Mouse (Mus musculus) limb, embryonic 11.5 days (tissue): ENCODE measurements at regions not wholly inside any gene's neighbourhood (a gene's known extent, or its start where the extent isn't known, plus 50 kb on each side); places are given as distances from the start of the nearest gene placed in this dataset.

ENCODE experiments used
- ATAC-seq: fragments of 200-750 bp; cut with Nextera tagmentation; 2 replicates; pipeline ENCODE4 v1.8.0; 2017; ENCODE audit warnings: low read depth; ENCODE audit not compliant: insufficient number of reproducible peaks, low FRiP score, low TSS enrichment
- DNase-seq: peaks from one replicate; pipeline ENCODE4 v3.0.0-alpha.2; 2015; ENCODE audit warnings: low spot score
- H3K27ac ChIP-seq: fragments of 300-500 bp; sonication (generic); replicated peaks from 2 replicates; pipeline ENCODE4 v1.5.1; 2014; ENCODE audit warnings: low read depth, mild to moderate bottlenecking, low read length
- H3K27me3 ChIP-seq: fragments of 300-500 bp; sonication (generic); 2 replicates; pipeline ENCODE4 v1.6.1; 2014; ENCODE audit warnings: mild to moderate bottlenecking, low read length, mixed read lengths; ENCODE audit not compliant: control insufficient read depth, insufficient read depth
- H3K36me3 ChIP-seq: fragments of 300-500 bp; sonication (generic); 2 replicates; pipeline ENCODE4 v1.6.1; 2014; ENCODE audit warnings: mild to moderate bottlenecking, low read length, moderate library complexity, mixed read lengths; ENCODE audit not compliant: control insufficient read depth, insufficient read depth
- H3K4me1 ChIP-seq: fragments of 300-500 bp; sonication (generic); 2 replicates; pipeline ENCODE4 v1.6.1; 2014; ENCODE audit warnings: low read length, mixed read lengths; ENCODE audit not compliant: control insufficient read depth, insufficient read depth
- H3K4me2 ChIP-seq: fragments of 300-500 bp; sonication (generic); 2 replicates; pipeline ENCODE4 v1.6.1; 2014; ENCODE audit warnings: low read depth, mild to moderate bottlenecking, moderate library complexity; ENCODE audit not compliant: severe bottlenecking
- H3K4me3 ChIP-seq: fragments of 300-500 bp; sonication (generic); 2 replicates; pipeline ENCODE4 v1.5.1; 2014; ENCODE audit warnings: low read depth, low read length
- H3K9ac ChIP-seq: fragments of 300-500 bp; sonication (generic); 2 replicates; pipeline ENCODE4 v1.6.1; 2014; ENCODE audit warnings: mild to moderate bottlenecking, low read length
- H3K9me3 ChIP-seq: fragments of 300-500 bp; sonication (generic); 2 replicates; pipeline ENCODE4 v1.6.1; 2016; ENCODE audit warnings: low read length; ENCODE audit not compliant: control insufficient read depth
- WGBS: fragments of 180-500 bp; shearing (Covaris S2); extraction: QIAGEN DNeasy Blood & Tissue Kit; methylation state at CpG from one replicate; pipeline ENCODE4 v1.1.7; 2014; 5-methylcytosine and 5-hydroxymethylcytosine counted together

GRCm38 (mm10) chr4:131125975-131126374 lies 181.8 kb downstream of the Matn1 start:
- no peaks in the 10 kb centered on the region for H3K27me3 ChIP-seq
- H3K4me1 ChIP-seq = no peaks in the 10 kb centered on the region
- no peak overlapping the region for H3K27ac ChIP-seq
- no peak overlapping the region for H3K4me2 ChIP-seq
- no peaks in the 10 kb centered on the region for H3K9me3 ChIP-seq
- ATAC-seq = no peak
- DNase-seq = no peak
- WGBS = 44% methylated on average over 7 of the region's 7 CpGs
- no peak overlapping the region for H3K4me3 ChIP-seq
- no peak overlapping the region for H3K9ac ChIP-seq
- H3K36me3 ChIP-seq = no peaks in the 10 kb centered on the region

GRCm38 (mm10) chr4:131126901-131127300 lies 182.7 kb downstream of the Matn1 start:
- 83% methylated on average over 6 of the region's 6 CpGs for WGBS
- Histone ChIP-seq H3K4me3 (no peak overlapping the region), H3K9ac (no peak overlapping the region), H3K36me3 (no peaks in the 10 kb centered on the region), H3K4me1 (no peaks in the 10 kb centered on the region), H3K27ac (no peak overlapping the region), H3K27me3 (no peaks in the 10 kb centered on the region), H3K9me3 (no peaks in the 10 kb centered on the region), H3K4me2 (no peak overlapping the region)
- DNase-seq = no peak
- ATAC-seq = no peak

GRCm38 (mm10) chr4:131128646-131129045 lies 184.5 kb downstream of the Matn1 start:
- ATAC-seq (no peak), DNase-seq (no peak)
- no peak overlapping the region for H3K4me3 ChIP-seq
- no peak overlapping the region for H3K4me2 ChIP-seq
- WGBS = 25% methylated on average over 3 of the region's 3 CpGs
- H3K36me3 ChIP-seq = no peaks in the 10 kb centered on the region
- H3K9ac ChIP-seq = no peak overlapping the region
- H3K4me1 ChIP-seq = no peaks in the 10 kb centered on the region
- H3K27ac ChIP-seq = no peak overlapping the region
- no peaks in the 10 kb centered on the region for H3K9me3 ChIP-seq
- H3K27me3 ChIP-seq = no peaks in the 10 kb centered on the region

- Histone ChIP-seq H3K9me3 (no peaks in the 10 kb centered on the region), H3K27me3 (no peaks in the 10 kb centered on the region), H3K4me2 (no peak overlapping the region), H3K4me3 (no peak overlapping the region), H3K36me3 (no peaks in the 10 kb centered on the region), H3K9ac (no peak overlapping the region), H3K4me1 (no peaks in the 10 kb centered on the region), H3K27ac (no peak overlapping the region)
- no peak for DNase-seq
- no peak for ATAC-seq
- WGBS = 36% methylated on average over 1 of the region's 1 CpGs
Measured at GRCm38 (mm10) chr4:131132201-131132600, 188.0 kb downstream of the Matn1 start.

- H3K4me1 ChIP-seq = no peaks in the 10 kb centered on the region
- ATAC-seq (no peak), DNase-seq (no peak)
- no peaks in the 10 kb centered on the region for H3K27me3 ChIP-seq
- H3K4me2 ChIP-seq = no peak overlapping the region
- whole genome bisulfite sequencing = 70% methylated on average over 9 of the region's 9 CpGs
- no peak overlapping the region for H3K27ac ChIP-seq
- H3K9me3 ChIP-seq = no peaks in the 10 kb centered on the region
- no peaks in the 10 kb centered on the region for H3K36me3 ChIP-seq
- H3K9ac ChIP-seq = no peak overlapping the region
- H3K4me3 ChIP-seq = no peak overlapping the region
Measured at GRCm38 (mm10) chr4:131132781-131133180, 188.6 kb downstream of the Matn1 start.

GRCm38 (mm10) chr4:131135841-131136240 lies 191.7 kb downstream of the Matn1 start:
- 84% methylated on average over 4 of the region's 4 CpGs for WGBS
- H3K4me2 ChIP-seq = no peak overlapping the region
- H3K36me3 ChIP-seq = no peaks in the 10 kb centered on the region
- H3K9ac ChIP-seq = no peak overlapping the region
- H3K4me1 ChIP-seq = no peaks in the 10 kb centered on the region
- H3K9me3 ChIP-seq = no peaks in the 10 kb centered on the region
- no peak overlapping the region for H3K27ac ChIP-seq
- H3K27me3 ChIP-seq = no peaks in the 10 kb centered on the region
- H3K4me3 ChIP-seq = no peak overlapping the region
- no peak for DNase-seq
- ATAC-seq = no peak

GRCm38 (mm10) chr4:131138891-131139290 lies 194.7 kb downstream of the Matn1 start:
- Histone ChIP-seq H3K9ac (no peak overlapping the region), H3K4me1 (no peaks in the 10 kb centered on the region), H3K27me3 (no peaks in the 10 kb centered on the region), H3K4me2 (no peak overlapping the region), H3K36me3 (no peaks in the 10 kb centered on the region), H3K4me3 (no peak overlapping the region), H3K9me3 (no peaks in the 10 kb centered on the region), H3K27ac (no peak overlapping the region)
- WGBS = 79% methylated on average over 13 of the region's 13 CpGs
- DNase-seq = no peak
- no peak for ATAC-seq

GRCm38 (mm10) chr4:131141890-131142465 lies 197.8 kb downstream of the Matn1 start:
- Histone ChIP-seq H3K27ac (no peak overlapping the region), H3K9me3 (no peaks in the 10 kb centered on the region), H3K36me3 (no peaks in the 10 kb centered on the region), H3K9ac (no peak overlapping the region), H3K27me3 (no peaks in the 10 kb centered on the region), H3K4me1 (no peaks in the 10 kb centered on the region), H3K4me3 (no peak overlapping the region), H3K4me2 (no peak overlapping the region)
- 80% methylated on average over 17 of the region's 17 CpGs for WGBS
- DNase-seq = no peak
- no peak for ATAC-seq

GRCm38 (mm10) chr4:131145507-131145906 lies 201.3 kb downstream of the Matn1 start:
- H3K9ac ChIP-seq = no peak overlapping the region
- ATAC-seq (no peak), DNase-seq (peak; percentile 29)
- WGBS = 81% methylated on average over 1 of the region's 1 CpGs
- no peak overlapping the region for H3K27ac ChIP-seq
- H3K9me3 ChIP-seq = no peaks in the 10 kb centered on the region
- H3K4me2 ChIP-seq = no peak overlapping the region
- no peaks in the 10 kb centered on the region for H3K4me1 ChIP-seq
- no peaks in the 10 kb centered on the region for H3K36me3 ChIP-seq
- H3K4me3 ChIP-seq = no peak overlapping the region
- H3K27me3 ChIP-seq = no peaks in the 10 kb centered on the region
